Mouse (Mus musculus) forebrain, embryonic 16.5 days (tissue): ENCODE data around the gene Trpm4. TPM values are rescaled to one million over a fixed set of nuclear protein-coding genes. Genes with fewer than 3 reads are reported as not detected.

Experiments
- ATAC-seq: fragments of 200-750 bp; cut with Nextera tagmentation; 2 replicates; pipeline ENCODE4 v1.8.0; 2017; ENCODE audit warnings: mild to moderate bottlenecking, moderate library complexity
- H3K27ac ChIP-seq: fragments of 300-500 bp; sonication (generic); 2 replicates; pipeline ENCODE4 v1.5.1; 2014; ENCODE audit warnings: low read length, control low read depth
- H3K27me3 ChIP-seq: fragments of 300-500 bp; sonication (generic); replicated peaks from 2 replicates; pipeline ENCODE4 v1.6.1; 2014; ENCODE audit warnings: low read length; ENCODE audit not compliant: control insufficient read depth, insufficient read depth
- H3K36me3 ChIP-seq: fragments of 300-500 bp; sonication (generic); 2 replicates; pipeline ENCODE4 v1.6.1; 2014; ENCODE audit not compliant: control insufficient read depth, insufficient read depth
- H3K4me1 ChIP-seq: fragments of 300-500 bp; sonication (generic); replicated peaks from 2 replicates; pipeline ENCODE4 v1.6.1; 2014; ENCODE audit warnings: low read length; ENCODE audit not compliant: control insufficient read depth, insufficient read depth
- H3K4me2 ChIP-seq: fragments of 300-500 bp; sonication (generic); 2 replicates; pipeline ENCODE4 v1.6.1; 2014; ENCODE audit warnings: mild to moderate bottlenecking, low read length, control low read depth
- H3K4me3 ChIP-seq: fragments of 300-500 bp; sonication (generic); replicated peaks from 2 replicates; pipeline ENCODE4 v1.5.1; 2014; ENCODE audit warnings: mild to moderate bottlenecking, low read length, control low read depth
- H3K9ac ChIP-seq: fragments of 300-500 bp; sonication (generic); replicated peaks from 2 replicates; pipeline ENCODE4 v1.6.1; 2014; ENCODE audit warnings: low read depth, low read length, control low read depth
- H3K9me3 ChIP-seq: fragments of 300-500 bp; sonication (generic); 2 replicates; pipeline ENCODE4 v1.6.1; 2016; ENCODE audit warnings: low read length; ENCODE audit not compliant: control insufficient read depth
- WGBS: fragments of 180-500 bp; shearing (Covaris S2); extraction: QIAGEN DNeasy Blood & Tissue Kit; methylation state at CpG from one replicate; pipeline ENCODE4 v1.1.7; 2014; 5-methylcytosine and 5-hydroxymethylcytosine counted together
- polyA plus RNA-seq: library from polyadenylated mRNA; unstranded; fragments of >200 nt; fragmentation: Nextera tagmentation; extraction: Ambion mirVana; gene quantifications from 2 replicates; pipeline ENCODE4 v1.2.1, GENCODE M21; 2015

The Trpm4 gene
- polyA plus RNA-seq, 1 experiment from 2014 or later = 10.1 TPM

- Histone ChIP-seq H3K4me2 (no peak overlapping the region), H3K27me3 (no peaks in the 10 kb centered on the region), H3K4me1 (no peaks in the 10 kb centered on the region), H3K36me3 (no peaks in the 10 kb centered on the region), H3K9me3 (no peaks in the 10 kb centered on the region; the same call in 1 of the 2 replicates), H3K9ac (no peak overlapping the region), H3K4me3 (no peak overlapping the region), H3K27ac (no peak overlapping the region)
- no peak for ATAC-seq
Observed at GRCm38 (mm10) chr7:45325800-45326199, 7.8 kb downstream of the Trpm4 start.

- H3K9me3 ChIP-seq = no peaks in the 10 kb centered on the region; the same call in 1 of the 2 replicates
- ATAC-seq = no peak
Observed at GRCm38 (mm10) chr7:45323069-45323468, 10.5 kb downstream of the Trpm4 start.

GRCm38 (mm10) chr7:45322245-45322644 is 11.3 kb downstream of the Trpm4 start:
- no peak overlapping the region for H3K4me3 ChIP-seq
- no peaks in the 10 kb centered on the region; the same call in 1 of the 2 replicates for H3K9me3 ChIP-seq
- H3K4me1 ChIP-seq = no peaks in the 10 kb centered on the region
- H3K27ac ChIP-seq = no peak overlapping the region
- no peak for ATAC-seq
- H3K36me3 ChIP-seq = no peaks in the 10 kb centered on the region
- no peaks in the 10 kb centered on the region for H3K27me3 ChIP-seq
- WGBS = 92% methylated on average over 4 of the region's 4 CpGs
- H3K9ac ChIP-seq = no peak overlapping the region
- H3K4me2 ChIP-seq = no peak overlapping the region

More at GRCm38 (mm10) chr7:45323069-45323468, 10.5 kb downstream of the Trpm4 start:
- 88% methylated on average over 5 of the region's 5 CpGs for WGBS
- no peaks in the 10 kb centered on the region for H3K27me3 ChIP-seq
- H3K36me3 ChIP-seq = no peaks in the 10 kb centered on the region
- H3K4me1 ChIP-seq = no peaks in the 10 kb centered on the region
- no peak overlapping the region for H3K4me2 ChIP-seq
- H3K4me3 ChIP-seq = no peak overlapping the region
- H3K9ac ChIP-seq = no peak overlapping the region
- H3K27ac ChIP-seq = no peak overlapping the region

- Histone ChIP-seq H3K4me3 (no peak overlapping the region), H3K27ac (no peak overlapping the region), H3K27me3 (no peaks in the 10 kb centered on the region), H3K4me1 (no peaks in the 10 kb centered on the region), H3K4me2 (no peak overlapping the region), H3K36me3 (no peaks in the 10 kb centered on the region), H3K9me3 (no peaks in the 10 kb centered on the region), H3K9ac (no peak overlapping the region)
- 91% methylated on average over 14 of the region's 14 CpGs for WGBS
- ATAC-seq = no peak
Observed at GRCm38 (mm10) chr7:45316536-45316935, 17.0 kb downstream of the Trpm4 start.

GRCm38 (mm10) chr7:45315182-45315701 is 18.3 kb downstream of the Trpm4 start:
- H3K9me3 ChIP-seq = no peaks in the 10 kb centered on the region
- no peak overlapping the region for H3K9ac ChIP-seq
- no peaks in the 10 kb centered on the region for H3K27me3 ChIP-seq
- H3K4me2 ChIP-seq = no peak overlapping the region
- 88% methylated on average over 10 of the region's 10 CpGs for WGBS
- no peaks in the 10 kb centered on the region for H3K36me3 ChIP-seq
- H3K4me1 ChIP-seq = no peaks in the 10 kb centered on the region
- no peak for ATAC-seq
- no peak overlapping the region for H3K27ac ChIP-seq
- no peak overlapping the region for H3K4me3 ChIP-seq

GRCm38 (mm10) chr7:45313495-45313894 is 20.1 kb downstream of the Trpm4 start:
- no peak for ATAC-seq
- no peaks in the 10 kb centered on the region for H3K36me3 ChIP-seq
- 39% methylated on average over 9 of the region's 9 CpGs for WGBS
- H3K27me3 ChIP-seq = no peaks in the 10 kb centered on the region
- H3K4me3 ChIP-seq = no peak overlapping the region
- no peaks in the 10 kb centered on the region for H3K9me3 ChIP-seq
- no peak overlapping the region for H3K4me2 ChIP-seq
- no peak overlapping the region for H3K27ac ChIP-seq
- H3K9ac ChIP-seq = no peak overlapping the region
- H3K4me1 ChIP-seq = peaks cover 5% of the 10 kb centered on the region; the same call in 1 of the 2 replicates

- 23% methylated on average over 10 of the region's 10 CpGs for WGBS
Observed at GRCm38 (mm10) chr7:45312686-45313453, 20.7 kb downstream of the Trpm4 start.

GRCm38 (mm10) chr7:45312023-45312422 is 21.6 kb downstream of the Trpm4 start:
- Histone ChIP-seq H3K27me3 (no peaks in the 10 kb centered on the region), H3K4me2 (no peak overlapping the region), H3K9me3 (no peaks in the 10 kb centered on the region), H3K36me3 (no peaks in the 10 kb centered on the region), H3K4me3 (no peak overlapping the region), H3K9ac (no peak overlapping the region), H3K27ac (no peak overlapping the region), H3K4me1 (peaks cover 5% of the 10 kb centered on the region; the same call in 1 of the 2 replicates)
- WGBS = 78% methylated on average over 8 of the region's 8 CpGs
- no peak for ATAC-seq

More at GRCm38 (mm10) chr7:45312686-45313453, 20.7 kb downstream of the Trpm4 start:
- no peak overlapping the region for H3K4me2 ChIP-seq
- H3K36me3 ChIP-seq = no peaks in the 10 kb centered on the region
- peaks cover 5% of the 10 kb centered on the region; the same call in 1 of the 2 replicates for H3K4me1 ChIP-seq
- H3K27me3 ChIP-seq = no peaks in the 10 kb centered on the region
- H3K27ac ChIP-seq = no peak overlapping the region
- no peak overlapping the region for H3K9ac ChIP-seq
- ATAC-seq = no peak
- H3K9me3 ChIP-seq = no peaks in the 10 kb centered on the region
- no peak overlapping the region for H3K4me3 ChIP-seq

GRCm38 (mm10) chr7:45309455-45309854 is 24.1 kb downstream of the Trpm4 start:
- H3K4me1 ChIP-seq = peaks cover 12% of the 10 kb centered on the region; the same call in 1 of the 2 replicates
- H3K9ac ChIP-seq = no peak overlapping the region
- H3K36me3 ChIP-seq = no peaks in the 10 kb centered on the region
- no peak overlapping the region for H3K4me3 ChIP-seq
- H3K4me2 ChIP-seq = no peak overlapping the region
- H3K27me3 ChIP-seq = peaks cover 2% of the 10 kb centered on the region; the same call in 1 of the 2 replicates
- no peaks in the 10 kb centered on the region for H3K9me3 ChIP-seq
- no peak for ATAC-seq
- WGBS = 9% methylated on average over 9 of the region's 9 CpGs
- H3K27ac ChIP-seq = no peak overlapping the region
